Mouse (Mus musculus): ENCODE data around the gene Dgkq.
"Not testable (repeated sequence)": the region's sequence is repeated elsewhere in the genome, so short reads cannot be mapped to it uniquely, and the experiment has no call there.

The Dgkq gene

GRCm38 (mm10) chr5:108658611-108659010 lies 10.9 kb downstream of the Dgkq start:
- in situ Hi-C loops (cut with MboI; ENCODE audit: unreplicated experiment in 2 of 2): loop anchor here (10.0 to 25.0 kb wide), 2 partner anchors 621 to 634 kb away; no protein-coding TSS in a partner anchor

GRCm38 (mm10) chr5:108657406-108657805 lies 12.1 kb downstream of the Dgkq start:
- in situ Hi-C loops (cut with MboI; ENCODE audit: unreplicated experiment in 2 of 2): loop anchor here (10.0 to 25.0 kb wide), 2 partner anchors 620 to 633 kb away; no protein-coding TSS in a partner anchor

GRCm38 (mm10) chr5:108655891-108656650 lies 13.4 kb downstream of the Dgkq start:
- in situ Hi-C loops (cut with MboI; ENCODE audit: unreplicated experiment in 2 of 2): loop anchor here (10.0 to 25.0 kb wide), 2 partner anchors 619 to 631 kb away; no protein-coding TSS in a partner anchor

GRCm38 (mm10) chr5:108655381-108655780 lies 14.1 kb downstream of the Dgkq start:
- in situ Hi-C loops (cut with MboI; ENCODE audit: unreplicated experiment in 2 of 2): loop anchor here (10.0 to 25.0 kb wide), 2 partner anchors 618 to 631 kb away; no protein-coding TSS in a partner anchor

GRCm38 (mm10) chr5:108654444-108654990 lies 15.0 kb downstream of the Dgkq start:
- in situ Hi-C loops (cut with MboI; ENCODE audit: unreplicated experiment in 2 of 2): loop anchor here (5.0 to 25.0 kb wide), 3 partner anchors 227 to 630 kb away; no protein-coding TSS in a partner anchor

GRCm38 (mm10) chr5:108653341-108653740 lies 16.1 kb downstream of the Dgkq start:
- in situ Hi-C loops (cut with MboI; ENCODE audit: unreplicated experiment in 2 of 2): loop anchor here (5.0 to 25.0 kb wide), 3 partner anchors 226 to 629 kb away; no protein-coding TSS in a partner anchor

- in situ Hi-C loops (cut with MboI; ENCODE audit: unreplicated experiment in 2 of 2): loop anchor here (5.0 to 25.0 kb wide), 3 partner anchors 225 to 627 kb away; no protein-coding TSS in a partner anchor
Observed at GRCm38 (mm10) chr5:108651823-108652222, 17.6 kb downstream of the Dgkq start.

- in situ Hi-C loops (cut with MboI; ENCODE audit: unreplicated experiment in 2 of 2): loop anchor here (5.0 to 25.0 kb wide), 3 partner anchors 224 to 626 kb away; no protein-coding TSS in a partner anchor
Observed at GRCm38 (mm10) chr5:108651136-108651720, 18.2 kb downstream of the Dgkq start.

- in situ Hi-C loops (cut with MboI; ENCODE audit: unreplicated experiment in 2 of 2): loop anchor here (5.0 to 25.0 kb wide), 3 partner anchors 223 to 626 kb away; no protein-coding TSS in a partner anchor
Observed at GRCm38 (mm10) chr5:108650341-108650740, 19.1 kb downstream of the Dgkq start.

- in situ Hi-C loops (cut with MboI; ENCODE audit: unreplicated experiment in 2 of 2): loop anchor here (10.0 kb wide), 1 partner anchor 734 kb away; no protein-coding TSS in a partner anchor
Observed at GRCm38 (mm10) chr5:108648937-108649576, 20.4 kb downstream of the Dgkq start.

- in situ Hi-C loops (cut with MboI; ENCODE audit: unreplicated experiment in 2 of 2): loop anchor here (10.0 kb wide), 1 partner anchor 733 kb away; no protein-coding TSS in a partner anchor
Observed at GRCm38 (mm10) chr5:108647820-108648465, 21.5 kb downstream of the Dgkq start.

- in situ Hi-C loops (cut with MboI; ENCODE audit: unreplicated experiment in 2 of 2): loop anchor here (10.0 kb wide), 1 partner anchor 733 kb away; no protein-coding TSS in a partner anchor
Observed at GRCm38 (mm10) chr5:108647311-108647710, 22.2 kb downstream of the Dgkq start.

GRCm38 (mm10) chr5:108646343-108646660 lies 23.2 kb downstream of the Dgkq start:
- in situ Hi-C loops (cut with MboI; ENCODE audit: unreplicated experiment in 2 of 2): loop anchor here (10.0 kb wide), 1 partner anchor 732 kb away; no protein-coding TSS in a partner anchor

GRCm38 (mm10) chr5:108645651-108646342 lies 23.7 kb downstream of the Dgkq start:
- in situ Hi-C loops (cut with MboI; ENCODE audit: unreplicated experiment in 2 of 2): loop anchor here (10.0 kb wide), 1 partner anchor 731 kb away; no protein-coding TSS in a partner anchor

- in situ Hi-C loops (cut with MboI; ENCODE audit: unreplicated experiment in 2 of 2): loop anchor here (10.0 kb wide), 1 partner anchor 729 kb away; no protein-coding TSS in a partner anchor
Observed at GRCm38 (mm10) chr5:108643674-108644073, 25.8 kb downstream of the Dgkq start.

- in situ Hi-C loops (cut with MboI; ENCODE audit: unreplicated experiment in 2 of 2): no loop called here
Observed at GRCm38 (mm10) chr5:108636172-108636571, 33.3 kb downstream of the Dgkq start.

GRCm38 (mm10) chr5:108634088-108634487 lies 35.4 kb downstream of the Dgkq start:
- in situ Hi-C loops (cut with MboI; ENCODE audit: unreplicated experiment in 2 of 2): not testable (repeated sequence)

- in situ Hi-C loops (cut with MboI; ENCODE audit: unreplicated experiment in 2 of 2): no loop called here
Observed at GRCm38 (mm10) chr5:108633676-108634075, 35.8 kb downstream of the Dgkq start.
